Mouse (Mus musculus) gastrocnemius, postnatal 14 days (tissue): Measurements from ENCODE around the gene H2-M10.6. TPM values are rescaled to one million over a fixed set of nuclear protein-coding genes. Genes with fewer than 3 reads are reported as not detected.
"Not testable (repeated sequence)": the region's sequence is repeated elsewhere in the genome, so short reads cannot be mapped to it uniquely, and the experiment has no call there.

Experiments
- DNase-seq: peaks from one replicate; pipeline ENCODE4 v3.0.0; 2021; ENCODE audit warnings: mixed read lengths
- intact Hi-C: fragments of 180-260 bp; cut with DNase I; formaldehyde crosslinking; loops from one replicate; pipeline ENCODE4 v1.15.1; 2025; ENCODE audit warnings: low total_unique reads
- long read RNA-seq, 2 experiments: library from polyadenylated mRNA; stranded (forward); transcript quantifications; one replicate each; pipeline ENCODE4 v2.0.0; 2021
- total RNA-seq, 2 experiments: library from RNA; stranded (reverse); gene quantifications; 2 replicates each; pipeline ENCODE4 v1.2.3; 2021

The H2-M10.6 gene
- not detected for total RNA-seq
- long read RNA-seq, experiment 1: 0 reads
- long read RNA-seq, experiment 2: 0 reads

GRCm38 (mm10) chr17:36811871-36812270, at the start of gene H2-M10.6:
Gene H2-M10.6 (plus strand): TSS chr17:36812171.
- DNase-seq: no peak
- intact Hi-C loops: no loop called here

- DNase-seq: no peak
- intact Hi-C loops: no loop called here
Measured at GRCm38 (mm10) chr17:36763816-36764215, 48.2 kb upstream of the H2-M10.6 start.

GRCm38 (mm10) chr17:36764244-36764643, 47.7 kb upstream of the H2-M10.6 start:
- peak; percentile 11 for DNase-seq
- intact Hi-C loops: not testable (repeated sequence)

GRCm38 (mm10) chr17:36765403-36765802, 46.6 kb upstream of the H2-M10.6 start:
- intact Hi-C loops, DNase-seq: not testable (repeated sequence)

- DNase-seq, intact Hi-C loops: not testable (repeated sequence)
Measured at GRCm38 (mm10) chr17:36772610-36773009, 39.4 kb upstream of the H2-M10.6 start, which contains the start of gene H2-M10.5. Gene H2-M10.5 (plus strand): TSS chr17:36772910.

GRCm38 (mm10) chr17:36781533-36781932, 30.4 kb upstream of the H2-M10.6 start:
- no peak for DNase-seq

GRCm38 (mm10) chr17:36786483-36786886, 25.5 kb upstream of the H2-M10.6 start:
- not testable (repeated sequence) for DNase-seq
- intact Hi-C loops: loop anchor here (5.0 kb wide), 1 partner anchor 429 kb away; no protein-coding TSS in a partner anchor

More at GRCm38 (mm10) chr17:36781533-36781932, 30.4 kb upstream of the H2-M10.6 start:
- intact Hi-C loops: no loop called here

GRCm38 (mm10) chr17:36788351-36788750, 23.6 kb upstream of the H2-M10.6 start:
- no peak for DNase-seq
- intact Hi-C loops: loop anchor here (5.0 kb wide), 1 partner anchor 431 kb away; no protein-coding TSS in a partner anchor

GRCm38 (mm10) chr17:36788801-36789200, 23.2 kb upstream of the H2-M10.6 start:
- DNase-seq: peak; percentile 52
- intact Hi-C loops: loop anchor here (5.0 kb wide), 1 partner anchor 432 kb away; no protein-coding TSS in a partner anchor

- DNase-seq: no peak
- intact Hi-C loops: no loop called here
Measured at GRCm38 (mm10) chr17:36799493-36799892, 12.5 kb upstream of the H2-M10.6 start.

- intact Hi-C loops, DNase-seq: not testable (repeated sequence)
Measured at GRCm38 (mm10) chr17:36799921-36800462, 12.0 kb upstream of the H2-M10.6 start.

- intact Hi-C loops: no loop called here
- peak; percentile 33 for DNase-seq
Measured at GRCm38 (mm10) chr17:36824005-36824404, 12.0 kb downstream of the H2-M10.6 start.

GRCm38 (mm10) chr17:36825525-36825924, 13.6 kb downstream of the H2-M10.6 start:
- intact Hi-C loops: no loop called here

GRCm38 (mm10) chr17:36826002-36826401, 14.0 kb downstream of the H2-M10.6 start:
- intact Hi-C loops: not testable (repeated sequence)
- DNase-seq: peak; percentile 89

More at GRCm38 (mm10) chr17:36825525-36825924, 13.6 kb downstream of the H2-M10.6 start:
- no peak for DNase-seq

- intact Hi-C loops: no loop called here
- DNase-seq: no peak
Measured at GRCm38 (mm10) chr17:36828488-36828887, 16.5 kb downstream of the H2-M10.6 start.

GRCm38 (mm10) chr17:36830470-36830869, 18.5 kb downstream of the H2-M10.6 start:
- intact Hi-C loops: no loop called here
- DNase-seq: no peak

GRCm38 (mm10) chr17:36832694-36833093, 20.7 kb downstream of the H2-M10.6 start:
- intact Hi-C loops: no loop called here
- no peak for DNase-seq

GRCm38 (mm10) chr17:36835591-36836426, 23.8 kb downstream of the H2-M10.6 start:
- peak; percentile 73 for DNase-seq
- intact Hi-C loops: no loop called here

- DNase-seq: no peak
- intact Hi-C loops: no loop called here
Measured at GRCm38 (mm10) chr17:36836427-36836812, 24.4 kb downstream of the H2-M10.6 start.

- peak; percentile 97 for DNase-seq
- intact Hi-C loops: no loop called here
Measured at GRCm38 (mm10) chr17:36836874-36837647, 25.1 kb downstream of the H2-M10.6 start, which contains the start of gene Trim26. Gene Trim26 (plus strand): TSS chr17:36837134.
